ENCODE assay signal across 8 mouse cellular contexts in genomic region chr13:46669620-46670271, GRCm38 (mm10). TPM values are rescaled to one million over a fixed set of nuclear protein-coding genes. Genes with fewer than 3 reads are reported as not detected.
DNase-seq lines count a peak whose midpoint lies in the region; ATAC-seq and TF ChIP-seq lines count a peak whose summit lies in the region.

No protein-coding gene starts in this region.

- peak overlapping the region; percentile 96 for H3K27ac ChIP-seq in gastrocnemius, adult 2 months
- H3K27ac ChIP-seq in ES-Bruce4 (ENCODE audit: insufficient read depth, low read length): no peak overlapping the region
- H3K27ac ChIP-seq in embryonic facial prominence, embryonic 12.5 days: peak overlapping the region; percentile 65
- H3K27ac ChIP-seq in hindbrain, embryonic 12.5 days: peak overlapping the region; percentile 87
- H3K27ac ChIP-seq in liver, embryonic 15.5 days (replicated peaks): peak overlapping the region; percentile 90
- H3K27ac ChIP-seq in neural tube, embryonic 13.5 days (replicated peaks): peak overlapping the region; percentile 89

- H3K4me3 ChIP-seq in gastrocnemius, adult 2 months: peak overlapping the region; percentile 91
- peak overlapping the region; percentile 74 for H3K4me3 ChIP-seq in ES-Bruce4 (ENCODE audit: low read depth, low read length)
- peak overlapping the region; percentile 98 for H3K4me3 ChIP-seq in embryonic facial prominence, embryonic 12.5 days
- H3K4me3 ChIP-seq in hindbrain, embryonic 12.5 days: peak overlapping the region; percentile 99
- peak overlapping the region; percentile 94 for H3K4me3 ChIP-seq in liver, embryonic 15.5 days (replicated peaks)
- H3K4me3 ChIP-seq in neural tube, embryonic 13.5 days: peak overlapping the region; percentile 95

- H3K9me3 ChIP-seq in ES-Bruce4 (replicated peaks; ENCODE audit: control insufficient read depth, insufficient read depth, low read length, poor library complexity, severe bottlenecking): no peaks in the 10 kb centered on the region
- H3K9me3 ChIP-seq in embryonic facial prominence, embryonic 12.5 days: no peaks in the 10 kb centered on the region
- H3K9me3 ChIP-seq in hindbrain, embryonic 12.5 days (replicated peaks): no peaks in the 10 kb centered on the region
- H3K9me3 ChIP-seq in liver, embryonic 15.5 days (replicated peaks): no peaks in the 10 kb centered on the region
- H3K9me3 ChIP-seq in neural tube, embryonic 13.5 days: no peaks in the 10 kb centered on the region

- H3K4me1 ChIP-seq in ES-Bruce4 (ENCODE audit: control insufficient read depth, insufficient read depth, low read length): no peaks in the 10 kb centered on the region
- H3K4me1 ChIP-seq in embryonic facial prominence, embryonic 12.5 days: peaks cover 12% of the 10 kb centered on the region
- H3K4me1 ChIP-seq in hindbrain, embryonic 12.5 days: peaks cover 13% of the 10 kb centered on the region
- H3K4me1 ChIP-seq in liver, embryonic 15.5 days (replicated peaks): peaks cover 20% of the 10 kb centered on the region
- H3K4me1 ChIP-seq in neural tube, embryonic 13.5 days (replicated peaks): peaks cover 22% of the 10 kb centered on the region

- peak overlapping the region; percentile 98 for H3K9ac ChIP-seq in ES-Bruce4 (ENCODE audit: low read depth, poor library complexity, severe bottlenecking)
- H3K9ac ChIP-seq in embryonic facial prominence, embryonic 12.5 days: peak overlapping the region; percentile 90
- peak overlapping the region; percentile 93 for H3K9ac ChIP-seq in hindbrain, embryonic 12.5 days
- H3K9ac ChIP-seq in liver, embryonic 15.5 days: peak overlapping the region; percentile 94
- H3K9ac ChIP-seq in neural tube, embryonic 13.5 days: peak overlapping the region; percentile 94

- intact Hi-C loops in gastrocnemius, adult 2 months (cut with DNase I): loop anchor here (5.0 kb wide), 1 partner anchor 247 kb away; no protein-coding TSS in a partner anchor

- no peaks in the 10 kb centered on the region for H3K27me3 ChIP-seq in ES-Bruce4 (ENCODE audit: control insufficient read depth, insufficient read depth, low read length, poor library complexity, severe bottlenecking)
- H3K27me3 ChIP-seq in embryonic facial prominence, embryonic 12.5 days: no peaks in the 10 kb centered on the region
- 0 out of 2 replicates have a peak, but pooled peaks cover 4% of the 10 kb centered on the region for H3K27me3 ChIP-seq in hindbrain, embryonic 12.5 days
- H3K27me3 ChIP-seq in liver, embryonic 15.5 days: peaks cover 8% of the 10 kb centered on the region; the same call in 1 of the 2 replicates
- 0 out of 2 replicates have a peak, but pooled peaks cover 4% of the 10 kb centered on the region for H3K27me3 ChIP-seq in neural tube, embryonic 13.5 days

- peak; percentile 26; the same call in 1 of the 2 replicates for TF ChIP-seq CTCF in gastrocnemius, adult 2 months (IDR thresholded peaks at IDR 0.05)
- TF ChIP-seq CTCF in ES-Bruce4 (IDR thresholded peaks at IDR 0.05; ENCODE audit: low read depth, low read length): no peak

- DNase-seq in gastrocnemius, adult 2 months: peak; percentile 52
- no peak for DNase-seq in gastrocnemius, adult 18-20 months (ENCODE audit: low spot score)
- no peak for DNase-seq in ovary, postnatal 36 days (ENCODE audit: low spot score)

- TF ChIP-seq EP300 in ES-Bruce4 (IDR thresholded peaks at IDR 0.05; ENCODE audit: insufficient read depth, low read depth, low read length): no peak

- 1% methylated on average over 76 of the region's 96 CpGs for WGBS in embryonic facial prominence, embryonic 12.5 days
- under 1% methylated on average over 63 of the region's 96 CpGs for WGBS in hindbrain, embryonic 12.5 days
- under 1% methylated on average over 55 of the region's 96 CpGs for WGBS in liver, embryonic 15.5 days (ENCODE audit: insufficient replicate concordance)
- WGBS in neural tube, embryonic 13.5 days: 1% methylated on average over 76 of the region's 96 CpGs

- TF ChIP-seq POLR2A in ES-Bruce4 (IDR thresholded peaks at IDR 0.05; ENCODE audit: insufficient read depth, low read length): no peak

- peak; percentile 78 for ATAC-seq in embryonic facial prominence, embryonic 12.5 days (ENCODE audit: insufficient number of reproducible peaks, insufficient read depth, low FRiP score, low TSS enrichment)
- peak; percentile 78 for ATAC-seq in hindbrain, embryonic 12.5 days (ENCODE audit: low FRiP score)
- peak; percentile 70 for ATAC-seq in liver, embryonic 15.5 days (ENCODE audit: insufficient read depth)
- ATAC-seq in neural tube, embryonic 13.5 days (ENCODE audit: low read depth): peak; percentile 81

- peak overlapping the region; percentile 90 for H3K4me2 ChIP-seq in embryonic facial prominence, embryonic 12.5 days (replicated peaks)
- peak overlapping the region; percentile 88 for H3K4me2 ChIP-seq in hindbrain, embryonic 12.5 days (replicated peaks)
- H3K4me2 ChIP-seq in liver, embryonic 15.5 days: peak overlapping the region; percentile 95
- peak overlapping the region; percentile 79 for H3K4me2 ChIP-seq in neural tube, embryonic 13.5 days

- peaks cover 21% of the 10 kb centered on the region for H3K36me3 ChIP-seq in ES-Bruce4 (ENCODE audit: control insufficient read depth, insufficient read depth, low read length, poor library complexity, severe bottlenecking)
- peaks cover 15% of the 10 kb centered on the region for H3K36me3 ChIP-seq in embryonic facial prominence, embryonic 12.5 days
- H3K36me3 ChIP-seq in hindbrain, embryonic 12.5 days: peaks cover 27% of the 10 kb centered on the region
- H3K36me3 ChIP-seq in liver, embryonic 15.5 days (replicated peaks): peaks cover 30% of the 10 kb centered on the region
- H3K36me3 ChIP-seq in neural tube, embryonic 13.5 days: peaks cover 34% of the 10 kb centered on the region

RNA-seq across cellular contexts. Expression of gene Fam8a1, which starts 0.4 kb away (rescaled TPM):
- total RNA-seq in gastrocnemius, adult 2 months (2021): 10 to 100 TPM; 29.7 to 34.3 TPM
- total RNA-seq in gastrocnemius, adult 18-20 months (2021): 10 to 100 TPM; 28.7 to 33.2 TPM
- polyA plus RNA-seq in ES-Bruce4 (2011; ENCODE audit: insufficient read depth, insufficient read length, low read depth, missing spikeins): 43.3 and 48.9 TPM in 2 replicates
- polyA plus RNA-seq in embryonic facial prominence, embryonic 12.5 days (2016; fragmentation: Nextera tagmentation; extraction: Ambion mirVana): 15.3 and 17.4 TPM in 2 replicates
- 22.9 and 24.9 TPM in 2 replicates for polyA plus RNA-seq in hindbrain, embryonic 12.5 days (2016; fragmentation: Nextera tagmentation; extraction: Ambion mirVana)
- 2.8 and 3.0 TPM in 2 replicates for polyA plus RNA-seq in liver, embryonic 15.5 days (2015; fragmentation: Nextera tagmentation; extraction: Ambion mirVana)
- 14.7 and 15.7 TPM in 2 replicates for polyA plus RNA-seq in neural tube, embryonic 13.5 days (2015; fragmentation: Nextera tagmentation; extraction: Ambion mirVana)

RNA-seq across cellular contexts. Expression of gene Nup153, which starts 58.0 kb away (rescaled TPM):
- 10 to 100 TPM; 46.5 to 49.7 TPM for total RNA-seq in gastrocnemius, adult 2 months (2021)
- total RNA-seq in gastrocnemius, adult 18-20 months (2021): 10 to 100 TPM; 40.1 to 41.3 TPM
- 221 and 232 TPM in 2 replicates for polyA plus RNA-seq in ES-Bruce4 (2011; ENCODE audit: insufficient read depth, insufficient read length, low read depth, missing spikeins)
- polyA plus RNA-seq in embryonic facial prominence, embryonic 12.5 days (2016; fragmentation: Nextera tagmentation; extraction: Ambion mirVana): 38.5 and 42.3 TPM in 2 replicates
- polyA plus RNA-seq in hindbrain, embryonic 12.5 days (2016; fragmentation: Nextera tagmentation; extraction: Ambion mirVana): 40.5 and 40.6 TPM in 2 replicates
- polyA plus RNA-seq in liver, embryonic 15.5 days (2015; fragmentation: Nextera tagmentation; extraction: Ambion mirVana): 16.5 and 17.2 TPM in 2 replicates
- 17.8 and 21.9 TPM in 2 replicates for polyA plus RNA-seq in neural tube, embryonic 13.5 days (2015; fragmentation: Nextera tagmentation; extraction: Ambion mirVana)
